Mouse (Mus musculus) kidney, postnatal 4 days (tissue): ENCODE measurements around the gene Matk.

Experiments used
- DNase-seq, 2 experiments: peaks; one replicate each; pipeline ENCODE4 v3.0.0; 2021; ENCODE audit warnings: mixed read lengths in 2 of 2

Gene Matk

DNA sequence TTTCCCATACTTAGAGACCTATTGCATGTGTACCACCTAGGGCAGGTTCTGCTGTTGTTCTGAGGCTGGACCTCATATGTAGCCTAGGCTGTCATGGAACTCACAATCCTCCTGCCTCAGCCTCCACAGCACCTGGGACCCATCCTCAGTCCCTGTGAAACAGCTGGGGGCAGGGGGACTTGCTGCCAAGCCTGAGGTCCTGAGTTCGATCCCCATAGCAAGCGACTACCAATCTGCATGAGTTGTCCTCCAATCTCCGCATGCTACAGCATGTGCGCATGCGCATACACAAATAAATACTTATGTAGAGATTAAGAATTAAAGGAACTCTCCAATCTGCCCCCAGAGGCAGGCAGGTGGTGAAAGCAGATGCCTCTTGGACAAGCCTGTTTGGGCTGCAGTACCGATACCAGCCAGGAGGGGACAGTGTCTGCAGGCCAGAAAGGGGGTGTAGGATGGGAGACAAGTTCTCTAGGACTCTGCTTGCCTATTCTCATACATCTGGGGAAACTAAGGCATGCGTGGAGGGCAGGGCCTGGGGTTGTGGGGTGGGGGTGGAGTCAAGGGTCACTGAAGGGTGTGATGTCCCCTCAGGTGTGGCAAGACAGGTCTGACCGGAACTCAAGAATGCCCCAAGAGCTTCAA lies 34.9 kb downstream of the Matk start:
- peak; percentile 82 to 84 for DNase-seq

GRCm38 (mm10) chr10:81288601-81289000 lies 35.9 kb downstream of the Matk start:
- DNase-seq, result peak; percentile 78 to 81

DNA sequence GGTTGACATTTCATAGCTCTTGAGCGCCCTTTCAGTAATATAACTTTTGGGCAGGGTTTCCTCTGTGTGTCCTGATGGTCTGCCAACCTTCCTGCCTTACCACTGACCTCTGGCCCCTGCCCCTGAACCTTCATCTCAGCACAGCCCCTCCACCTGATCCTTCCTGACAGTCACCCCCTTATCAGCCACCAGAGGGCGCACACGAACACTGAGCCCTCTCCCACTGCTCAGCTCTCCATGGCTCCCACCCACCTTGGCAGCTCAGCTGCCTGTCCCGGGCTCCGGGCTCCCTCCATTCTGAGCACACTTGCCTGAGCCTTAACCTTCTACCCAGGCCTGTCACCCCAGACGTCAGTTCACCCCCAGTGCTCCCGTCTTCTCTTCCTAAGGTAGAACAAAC lies 36.5 kb downstream of the Matk start:
- peak; percentile 77 to 82 for DNase-seq

- DNase-seq, result no peak
These were observed 37.1 kb downstream of the Matk start for GRCm38 (mm10) chr10:81289811-81290210.

DNA sequence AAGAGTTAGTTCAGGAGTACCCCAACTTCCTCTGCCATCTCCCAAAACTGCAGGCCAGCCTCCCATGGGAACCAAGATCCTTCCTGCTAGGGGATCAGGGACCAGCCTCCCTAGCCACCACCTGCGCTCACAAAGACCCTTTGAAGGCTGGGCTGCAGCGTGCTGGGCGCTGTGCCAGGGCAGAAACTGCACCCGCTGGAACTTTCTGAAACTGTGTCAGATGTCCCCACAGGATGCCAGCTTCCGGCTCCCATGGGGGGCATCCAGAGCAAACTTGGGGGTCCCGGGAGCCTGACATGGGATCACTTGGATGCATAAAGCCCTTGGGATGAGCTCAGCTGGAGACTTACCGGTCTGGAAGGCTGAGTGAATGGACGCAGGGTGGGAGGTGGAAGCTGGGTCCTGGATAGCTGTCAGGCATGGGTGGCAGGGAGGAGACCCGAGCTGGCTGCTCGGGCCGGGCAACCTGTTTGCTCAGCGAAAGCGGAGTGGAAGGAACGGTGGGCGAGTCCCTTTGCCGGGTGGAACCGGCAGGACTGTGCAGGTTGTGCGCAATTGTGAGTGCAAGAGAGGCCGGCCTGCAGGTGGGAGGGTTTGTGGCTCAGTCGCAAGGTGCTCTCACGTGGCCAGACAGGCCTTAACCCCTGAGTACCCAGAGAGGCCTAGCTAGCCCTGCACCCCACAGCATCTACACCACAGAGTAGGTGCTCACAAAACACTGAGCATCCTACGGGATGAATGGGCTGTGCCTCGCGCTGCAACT lies 38.1 kb downstream of the Matk start:
- peak in 1 of 2 experiments; percentile 66 for DNase-seq

DNA sequence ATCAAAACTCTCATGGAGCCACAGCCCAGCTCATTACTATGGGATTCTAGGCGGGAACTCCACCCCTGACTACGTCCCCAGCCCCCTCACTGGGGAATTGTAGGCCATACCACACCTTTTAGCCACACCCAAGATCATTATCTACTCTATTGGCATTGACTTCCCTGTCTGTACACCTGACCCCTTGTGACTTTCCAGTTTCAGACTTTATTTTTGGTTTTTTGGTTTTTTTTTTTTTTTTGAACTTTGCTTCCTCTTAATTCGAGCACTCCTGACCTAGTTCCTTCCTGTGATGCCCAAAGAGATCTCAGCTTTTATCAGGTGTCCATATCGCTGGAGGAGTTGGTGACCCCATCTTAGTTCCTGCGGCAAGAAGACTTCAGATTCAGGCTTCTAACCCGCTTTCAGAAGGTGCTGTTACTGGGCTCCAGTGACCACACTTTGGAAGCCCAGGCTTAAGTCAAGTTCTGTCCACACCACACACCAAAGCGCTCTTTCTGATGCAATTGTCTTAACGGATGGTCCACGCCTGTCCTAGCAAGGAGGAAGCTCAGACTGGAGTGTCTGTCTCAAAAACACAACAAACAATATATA lies 38.9 kb downstream of the Matk start, which contains the start of gene Tjp3:
Gene Tjp3, minus strand, starts transcription at position 71 of the 594 bp plus-strand sequence.
- DNase-seq, result no peak

- peak; percentile 99 to 100 for DNase-seq
These were observed 40.0 kb downstream of the Matk start, which contains the start of gene Pip5k1c for GRCm38 (mm10) chr10:81292554-81293333. Gene Pip5k1c, plus strand, starts transcription at chr10:81292963.

DNA sequence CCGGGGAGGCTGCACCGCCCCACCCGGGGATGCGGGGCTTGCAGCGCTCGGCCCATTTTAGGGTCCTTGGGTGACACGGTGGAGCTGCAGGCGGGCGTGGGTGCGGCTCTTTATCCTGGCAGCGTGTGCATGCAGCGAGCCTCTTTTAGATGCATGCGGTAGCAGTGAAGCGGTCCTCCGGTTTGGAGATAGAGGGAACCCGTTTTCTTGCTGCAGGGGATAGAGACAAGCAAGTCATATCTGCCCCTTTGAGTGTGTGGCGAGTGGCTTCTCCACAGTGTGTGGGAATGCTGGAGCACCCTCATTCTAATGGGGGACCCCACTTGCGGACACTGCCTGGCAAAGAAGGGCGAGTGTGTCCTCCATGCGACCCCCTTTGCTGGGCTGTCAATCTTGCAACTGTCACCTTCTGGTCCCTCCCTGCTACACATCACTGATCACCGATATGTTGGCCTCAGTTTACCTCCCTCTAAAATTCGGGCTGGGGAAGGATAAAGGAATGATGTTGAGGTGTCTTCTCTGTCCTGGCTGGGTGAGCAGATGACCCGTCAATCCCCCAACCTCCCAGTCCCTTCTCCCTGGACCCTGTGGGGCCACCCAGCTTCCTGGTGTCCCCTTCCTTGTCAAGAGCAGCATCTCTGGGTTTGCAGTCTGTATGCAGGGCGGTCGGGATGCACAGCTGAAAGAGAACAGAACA lies 40.7 kb downstream of the Matk start:
- no peak for DNase-seq

GRCm38 (mm10) chr10:81294442-81294841 lies 41.7 kb downstream of the Matk start:
- no peak for DNase-seq

GRCm38 (mm10) chr10:81295185-81295584 lies 42.5 kb downstream of the Matk start:
- no peak for DNase-seq

GRCm38 (mm10) chr10:81297246-81297645 lies 44.5 kb downstream of the Matk start:
- DNase-seq, result no peak

DNA sequence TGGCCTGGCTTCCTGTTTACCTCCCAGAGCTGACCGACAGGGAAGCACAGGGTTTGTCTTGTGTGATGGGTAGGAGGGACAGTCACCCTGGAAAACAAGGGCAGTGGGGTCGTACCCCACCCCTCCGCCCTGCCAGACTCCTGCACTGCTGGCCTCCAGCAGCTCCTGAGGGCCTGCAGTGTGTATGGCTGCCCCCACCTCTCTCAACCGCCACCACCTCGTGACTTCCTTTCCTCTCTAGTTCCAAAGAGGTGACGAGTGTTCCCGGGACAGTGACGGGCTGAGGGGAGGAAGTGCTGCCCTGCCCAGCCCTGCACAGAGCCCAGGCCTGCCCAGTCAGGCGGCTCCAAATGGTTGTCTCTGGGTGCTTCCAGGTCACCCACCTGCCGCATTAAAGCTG lies 45.1 kb downstream of the Matk start:
- peak; percentile 48 to 68 for DNase-seq

- no peak for DNase-seq
These were observed 45.8 kb downstream of the Matk start for GRCm38 (mm10) chr10:81298369-81299100.

GRCm38 (mm10) chr10:81299585-81300351 lies 47.0 kb downstream of the Matk start:
- DNase-seq, result peak; percentile 51 to 74

GRCm38 (mm10) chr10:81300352-81300907 lies 47.7 kb downstream of the Matk start:
- peak in 1 of 2 experiments; percentile 70 for DNase-seq

- DNase-seq, result no peak
These were observed 48.6 kb downstream of the Matk start for GRCm38 (mm10) chr10:81301321-81301720.

- DNase-seq, result no peak
These were observed 49.6 kb downstream of the Matk start for GRCm38 (mm10) chr10:81302288-81302687.

DNA sequence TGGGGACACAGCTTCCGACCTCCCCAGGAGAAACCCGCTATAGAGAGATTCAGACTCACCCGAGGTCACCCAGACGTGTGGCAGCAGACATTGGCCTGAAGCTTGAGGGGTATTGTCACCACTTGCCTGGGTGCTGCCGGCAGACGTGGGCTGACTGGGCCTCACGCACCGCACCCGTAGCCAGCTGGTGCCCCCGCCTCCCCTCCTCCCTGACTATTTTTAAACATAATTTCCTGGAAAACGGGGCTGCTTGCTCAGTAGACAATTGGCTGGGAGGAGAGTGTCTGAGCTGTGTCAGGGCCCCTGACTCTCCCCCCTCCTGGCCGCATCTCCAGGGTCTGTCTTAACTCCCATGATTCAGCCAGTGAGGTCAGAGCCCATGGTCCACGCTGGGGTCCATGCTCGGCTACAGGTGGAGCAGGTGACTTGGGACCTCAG lies 50.1 kb downstream of the Matk start:
- DNase-seq, result peak in 1 of 2 experiments; percentile 49

DNA sequence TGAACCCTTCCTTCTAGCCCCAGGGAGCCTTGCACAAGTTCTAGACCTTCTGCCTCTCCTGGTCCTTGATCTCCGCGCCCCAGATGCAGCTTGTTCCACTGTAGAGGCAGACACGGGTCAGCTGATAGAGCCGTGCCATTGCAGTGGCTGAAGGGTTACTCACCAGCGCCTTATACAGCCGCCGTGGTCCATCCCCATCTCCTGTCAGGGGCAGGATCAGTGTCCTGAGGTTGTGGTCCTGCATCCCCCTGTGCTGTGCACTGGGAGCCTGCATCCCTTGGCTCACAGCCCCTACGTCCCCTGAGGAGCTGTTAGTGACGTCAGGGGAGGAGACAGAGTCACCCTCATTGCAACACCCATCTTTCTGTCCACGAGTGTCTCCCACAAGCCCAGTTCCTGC lies 50.5 kb downstream of the Matk start:
- DNase-seq, result no peak

DNA sequence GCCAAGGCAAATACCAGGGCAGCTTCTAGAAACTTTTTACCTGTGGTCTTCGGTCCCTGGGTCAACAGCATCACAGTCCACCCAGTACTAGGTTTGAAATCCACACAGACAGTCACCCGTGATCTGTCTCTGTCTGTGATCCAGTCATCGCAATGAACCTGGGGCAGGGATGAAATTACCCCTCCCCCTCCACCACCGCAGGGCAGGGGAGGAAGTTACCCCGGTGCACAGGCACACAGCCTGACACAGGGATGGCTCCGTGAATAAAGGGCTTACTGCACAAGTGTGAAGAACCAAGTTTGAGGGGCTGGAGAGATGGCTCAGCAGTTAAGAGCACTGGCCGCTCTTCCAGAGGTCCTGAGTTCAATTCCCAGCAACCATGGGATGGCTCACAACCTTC lies 51.0 kb downstream of the Matk start:
- no peak for DNase-seq
